Mouse (Mus musculus) layer of hippocampus, adult 8-10 months (tissue): ENCODE measurements at regions not wholly inside any gene's neighbourhood (a gene's known extent, or its start where the extent isn't known, plus 50 kb on each side); places are given as distances from the start of the nearest gene placed in this dataset.

Source experiments
- DNase-seq, 2 experiments: peaks; one replicate each; pipeline ENCODE4 v3.0.0; 2022; ENCODE audit warnings: low spot score in 2 of 2

GRCm38 (mm10) chr11:110588280-110588679 lies 189.4 kb downstream of the Map2k6 start:
- no peak for DNase-seq

- peak; percentile 21 to 23 for DNase-seq
Observed at GRCm38 (mm10) chr11:110595266-110595862, 196.4 kb downstream of the Map2k6 start.

- DNase-seq: no peak
Observed at GRCm38 (mm10) chr11:110605041-110605882, 206.3 kb downstream of the Map2k6 start.

GRCm38 (mm10) chr11:110609276-110609675 lies 210.4 kb downstream of the Map2k6 start:
- no peak for DNase-seq

GRCm38 (mm10) chr11:110610831-110611230 lies 211.9 kb downstream of the Map2k6 start:
- no peak for DNase-seq

- no peak for DNase-seq
Observed at GRCm38 (mm10) chr11:110632001-110632400, 233.1 kb downstream of the Map2k6 start.

- DNase-seq: no peak
Observed at GRCm38 (mm10) chr11:110633351-110633750, 234.4 kb downstream of the Map2k6 start.

- DNase-seq: no peak
Observed at GRCm38 (mm10) chr11:110642485-110642884, 243.6 kb downstream of the Map2k6 start.

GRCm38 (mm10) chr11:110649575-110650210 lies 250.8 kb downstream of the Map2k6 start:
- no peak for DNase-seq

GRCm38 (mm10) chr11:110652068-110652467 lies 253.1 kb downstream of the Map2k6 start:
- DNase-seq: no peak

- no peak for DNase-seq
Observed at GRCm38 (mm10) chr11:110656524-110657156, 257.7 kb downstream of the Map2k6 start.

- no peak for DNase-seq
Observed at GRCm38 (mm10) chr11:110657854-110658253, 258.9 kb downstream of the Map2k6 start.

- DNase-seq: no peak
Observed at GRCm38 (mm10) chr11:110670626-110671508, 271.9 kb downstream of the Map2k6 start.

- no peak for DNase-seq
Observed at GRCm38 (mm10) chr11:110672941-110673340, 274.0 kb downstream of the Map2k6 start.

- DNase-seq: no peak
Observed at GRCm38 (mm10) chr11:110692824-110693223, 275.0 kb upstream of the Kcnj16 start.

- DNase-seq: no peak
Observed at GRCm38 (mm10) chr11:110697067-110697466, 270.8 kb upstream of the Kcnj16 start.

- no peak for DNase-seq
Observed at GRCm38 (mm10) chr11:110698342-110698741, 269.5 kb upstream of the Kcnj16 start.

- no peak for DNase-seq
Observed at GRCm38 (mm10) chr11:110700976-110701375, 266.9 kb upstream of the Kcnj16 start.

GRCm38 (mm10) chr11:110702119-110702518 lies 265.7 kb upstream of the Kcnj16 start:
- DNase-seq: no peak

GRCm38 (mm10) chr11:110703511-110703910 lies 264.3 kb upstream of the Kcnj16 start:
- DNase-seq: peak; percentile 20 to 48

- DNase-seq: peak; percentile 16 to 33
Observed at GRCm38 (mm10) chr11:110707328-110707727, 260.5 kb upstream of the Kcnj16 start.
